Mouse (Mus musculus): Measurements from ENCODE around the gene Slc16a6. TPM values are rescaled to one million over a fixed set of nuclear protein-coding genes. Genes with fewer than 3 reads are reported as not detected.

Slc16a6 gene
- polyA plus RNA-seq, 1 experiment from 2014 or later: 3.6 TPM

DNA sequence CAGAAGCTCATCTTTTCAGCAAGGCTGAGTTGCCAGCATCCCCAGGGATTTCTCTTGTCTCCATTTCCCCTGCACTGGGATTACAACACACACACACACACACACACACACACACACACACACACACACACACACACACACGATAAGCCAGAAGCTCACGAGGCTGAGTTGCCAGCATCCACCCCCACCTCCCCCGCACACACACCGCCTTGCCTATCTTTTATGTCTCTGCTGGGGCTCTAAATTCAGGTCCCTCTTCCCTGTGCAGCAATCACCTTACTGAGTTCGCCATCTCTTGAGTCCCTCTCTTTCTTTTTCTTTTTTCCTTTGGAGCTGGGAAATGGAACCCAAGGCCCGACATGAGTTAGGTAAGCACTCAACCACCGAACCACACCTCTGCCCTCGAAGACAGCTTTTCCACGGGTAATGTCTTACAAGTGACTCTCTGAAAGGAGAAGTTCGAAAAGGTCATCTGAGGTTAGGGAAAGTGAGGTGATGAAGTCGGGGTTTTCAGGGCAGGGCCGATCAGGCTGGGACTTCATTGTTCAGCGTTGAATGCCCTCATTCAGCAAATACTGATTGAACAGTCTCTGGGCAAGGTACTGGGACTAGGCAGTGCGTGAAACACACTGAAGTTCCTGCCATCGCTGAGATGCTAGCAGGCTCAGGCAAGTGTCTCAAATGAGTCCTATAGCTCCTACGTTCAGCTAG, 6.3 kb upstream of the Slc16a6 start:
- no peak overlapping the region for H3K27ac ChIP-seq
- H3K9ac ChIP-seq: no peak overlapping the region
- H3K9me3 ChIP-seq (replicated peaks): no peaks in the 10 kb centered on the region
- WGBS: 40% methylated on average over 15 of the region's 16 CpGs
- ATAC-seq: no peak
- no peaks in the 10 kb centered on the region for H3K27me3 ChIP-seq
- no peak overlapping the region for H3K4me2 ChIP-seq
- H3K4me3 ChIP-seq: no peak overlapping the region
- no peaks in the 10 kb centered on the region for H3K36me3 ChIP-seq (ENCODE audit: poor library complexity, severe bottlenecking)
- H3K4me1 ChIP-seq: peaks cover 32% of the 10 kb centered on the region

GRCm38 (mm10) chr11:109477606-109478380, 4.4 kb upstream of the Slc16a6 start:
- no peak overlapping the region for H3K4me3 ChIP-seq
- H3K27me3 ChIP-seq: no peaks in the 10 kb centered on the region
- ATAC-seq: no peak
- H3K36me3 ChIP-seq (ENCODE audit: poor library complexity, severe bottlenecking): no peaks in the 10 kb centered on the region
- peaks cover 38% of the 10 kb centered on the region for H3K4me1 ChIP-seq
- H3K9ac ChIP-seq: no peak overlapping the region
- H3K4me2 ChIP-seq: no peak overlapping the region
- no peaks in the 10 kb centered on the region for H3K9me3 ChIP-seq (replicated peaks)
- no peak overlapping the region for H3K27ac ChIP-seq
- WGBS: 57% methylated on average over 16 of the region's 16 CpGs

DNA sequence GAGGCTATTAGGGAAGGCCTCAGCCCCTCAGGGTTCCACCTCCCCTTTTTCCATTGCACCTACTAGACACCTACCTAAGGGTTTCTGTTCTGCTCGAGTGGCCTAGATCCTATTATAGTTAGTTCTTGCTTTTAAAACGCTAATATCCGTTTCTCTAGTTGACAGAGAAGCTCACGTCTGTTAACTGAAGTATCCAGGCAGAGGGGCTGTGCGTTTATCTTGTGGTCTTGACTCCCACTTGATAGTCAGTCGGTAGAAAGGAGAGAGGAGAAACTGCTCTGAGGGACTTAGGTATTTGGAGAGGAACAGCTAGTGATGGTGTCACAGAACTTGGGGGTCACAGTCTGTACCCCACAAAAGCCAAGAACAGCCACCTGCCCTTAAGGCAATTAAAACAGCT, 3.3 kb upstream of the Slc16a6 start:
- Histone ChIP-seq H3K9me3 (replicated peaks) (no peaks in the 10 kb centered on the region), H3K27me3 (peaks cover 3% of the 10 kb centered on the region; the same call in 1 of the 2 replicates), H3K36me3 (ENCODE audit: poor library complexity, severe bottlenecking) (no peaks in the 10 kb centered on the region), H3K27ac (peak overlapping the region; percentile 69), H3K4me3 (no peak overlapping the region), H3K4me1 (peaks cover 47% of the 10 kb centered on the region), H3K4me2 (peak overlapping the region; percentile 22; the same call in 1 of the 2 replicates), H3K9ac (no peak overlapping the region)
- ATAC-seq: no peak
- WGBS: 24% methylated on average over 6 of the region's 6 CpGs

- Histone ChIP-seq H3K4me2 (peak overlapping the region; percentile 22; the same call in 1 of the 2 replicates), H3K9me3 (replicated peaks) (no peaks in the 10 kb centered on the region), H3K27ac (peak overlapping the region; percentile 69), H3K4me3 (no peak overlapping the region), H3K9ac (peak overlapping the region; percentile 21; the same call in 1 of the 2 replicates), H3K36me3 (ENCODE audit: poor library complexity, severe bottlenecking) (no peaks in the 10 kb centered on the region), H3K4me1 (peaks cover 51% of the 10 kb centered on the region), H3K27me3 (peaks cover 3% of the 10 kb centered on the region; the same call in 1 of the 2 replicates)
- no peak; the same call in 1 of the 2 replicates for ATAC-seq
- WGBS: 4% methylated on average over 2 of the region's 2 CpGs
Measured at GRCm38 (mm10) chr11:109476241-109476640, 2.8 kb upstream of the Slc16a6 start.

DNA sequence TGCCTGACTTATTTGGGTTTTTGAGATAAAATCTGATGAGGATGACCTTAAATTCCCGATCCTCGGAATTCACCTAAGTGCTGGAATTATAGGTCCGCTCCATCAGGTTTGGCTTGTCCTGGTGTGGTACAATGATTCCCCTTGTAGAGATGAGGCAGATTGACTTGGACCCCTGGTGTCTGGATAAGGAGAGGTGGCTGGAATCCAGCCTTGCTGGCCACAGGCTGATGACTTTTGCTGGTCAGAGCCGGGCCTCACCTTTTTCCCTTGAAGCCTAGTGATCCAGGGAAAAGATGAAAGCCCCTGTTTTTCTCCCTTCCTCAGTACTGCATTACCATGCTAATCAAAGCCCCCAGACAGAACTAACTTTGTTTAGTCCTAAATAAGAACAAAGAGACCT, 2.3 kb upstream of the Slc16a6 start:
- WGBS: 62% methylated on average over 4 of the region's 4 CpGs
- peaks cover 55% of the 10 kb centered on the region for H3K4me1 ChIP-seq
- H3K4me3 ChIP-seq: no peak overlapping the region
- peak overlapping the region; percentile 69; the same call in 1 of the 2 replicates for H3K27ac ChIP-seq
- peak overlapping the region; percentile 21; the same call in 1 of the 2 replicates for H3K9ac ChIP-seq
- H3K9me3 ChIP-seq (replicated peaks): no peaks in the 10 kb centered on the region
- H3K27me3 ChIP-seq: peaks cover 4% of the 10 kb centered on the region; the same call in 1 of the 2 replicates
- no peak for ATAC-seq
- no peaks in the 10 kb centered on the region for H3K36me3 ChIP-seq (ENCODE audit: poor library complexity, severe bottlenecking)
- peak overlapping the region; percentile 22; the same call in 1 of the 2 replicates for H3K4me2 ChIP-seq

- no peak for ATAC-seq
- Histone ChIP-seq H3K9ac (no peak overlapping the region), H3K27ac (no peak overlapping the region), H3K36me3 (ENCODE audit: poor library complexity, severe bottlenecking) (no peaks in the 10 kb centered on the region), H3K4me2 (no peak overlapping the region), H3K4me3 (no peak overlapping the region), H3K9me3 (replicated peaks) (no peaks in the 10 kb centered on the region), H3K27me3 (peaks cover 10% of the 10 kb centered on the region; the same call in 1 of the 2 replicates), H3K4me1 (peaks cover 51% of the 10 kb centered on the region)
- WGBS: 69% methylated on average over 13 of the region's 13 CpGs
Measured at GRCm38 (mm10) chr11:109474836-109475235, 1.4 kb upstream of the Slc16a6 start.

- Histone ChIP-seq H3K27ac (peak overlapping the region; percentile 90), H3K36me3 (ENCODE audit: poor library complexity, severe bottlenecking) (no peaks in the 10 kb centered on the region), H3K9me3 (replicated peaks) (no peaks in the 10 kb centered on the region), H3K4me2 (peak overlapping the region; percentile 87), H3K9ac (peak overlapping the region; percentile 90), H3K4me1 (peaks cover 51% of the 10 kb centered on the region), H3K27me3 (peaks cover 10% of the 10 kb centered on the region; the same call in 1 of the 2 replicates), H3K4me3 (peak overlapping the region; percentile 78)
- peak; percentile 48 for ATAC-seq
- 13% methylated on average over 14 of the region's 14 CpGs for WGBS
Measured at GRCm38 (mm10) chr11:109474086-109474742, 816 bp upstream of the Slc16a6 start.

DNA sequence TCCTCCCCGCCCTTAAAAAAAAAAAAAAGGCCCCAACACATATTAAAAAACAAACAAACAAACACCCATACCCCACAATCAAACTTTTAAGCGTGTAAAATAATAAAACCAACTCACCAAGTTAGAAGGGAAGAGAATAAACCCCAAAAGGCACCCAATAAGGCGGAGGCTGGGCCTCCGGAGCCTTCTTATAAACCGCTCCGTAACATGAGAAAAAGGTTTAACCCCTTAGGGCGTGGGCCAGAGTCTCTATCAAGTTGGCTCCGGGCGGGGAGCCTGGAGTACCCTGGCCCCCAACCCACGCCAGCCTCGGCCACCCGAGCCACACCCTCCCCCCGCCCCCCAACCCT, 602 bp downstream of the Slc16a6 start:
- ATAC-seq: peak; percentile 60
- Histone ChIP-seq H3K4me1 (peaks cover 47% of the 10 kb centered on the region), H3K36me3 (ENCODE audit: poor library complexity, severe bottlenecking) (no peaks in the 10 kb centered on the region)

GRCm38 (mm10) chr11:109472171-109472691, 1.2 kb downstream of the Slc16a6 start:
- H3K9me3 ChIP-seq (replicated peaks): no peaks in the 10 kb centered on the region
- H3K27me3 ChIP-seq: peaks cover 10% of the 10 kb centered on the region; the same call in 1 of the 2 replicates
- no peak overlapping the region for H3K27ac ChIP-seq
- ATAC-seq: no peak
- H3K36me3 ChIP-seq (ENCODE audit: poor library complexity, severe bottlenecking): no peaks in the 10 kb centered on the region
- peaks cover 42% of the 10 kb centered on the region for H3K4me1 ChIP-seq
- peak overlapping the region; percentile 87 for H3K4me2 ChIP-seq
- H3K4me3 ChIP-seq: peak overlapping the region; percentile 78
- WGBS: under 1% methylated on average over 31 of the region's 33 CpGs
- peak overlapping the region; percentile 90 for H3K9ac ChIP-seq

More for the DNA sequence above, 602 bp downstream of the Slc16a6 start:
- Histone ChIP-seq H3K9me3 (replicated peaks) (no peaks in the 10 kb centered on the region), H3K9ac (peak overlapping the region; percentile 90), H3K27me3 (peaks cover 10% of the 10 kb centered on the region; the same call in 1 of the 2 replicates), H3K4me2 (peak overlapping the region; percentile 87), H3K27ac (peak overlapping the region; percentile 90), H3K4me3 (peak overlapping the region; percentile 78)
- 1% methylated on average over 12 of the region's 13 CpGs for WGBS

- Histone ChIP-seq H3K4me1 (peaks cover 31% of the 10 kb centered on the region), H3K27me3 (peaks cover 10% of the 10 kb centered on the region; the same call in 1 of the 2 replicates), H3K9me3 (replicated peaks) (no peaks in the 10 kb centered on the region), H3K9ac (no peak overlapping the region), H3K4me2 (peak overlapping the region; percentile 87), H3K36me3 (ENCODE audit: poor library complexity, severe bottlenecking) (no peaks in the 10 kb centered on the region), H3K27ac (no peak overlapping the region), H3K4me3 (peak overlapping the region; percentile 78)
- 33% methylated on average over 15 of the region's 15 CpGs for WGBS
- no peak for ATAC-seq
Measured at GRCm38 (mm10) chr11:109470921-109471861, 2.2 kb downstream of the Slc16a6 start.

GRCm38 (mm10) chr11:109470170-109470569, 3.2 kb downstream of the Slc16a6 start:
- H3K4me3 ChIP-seq: no peak overlapping the region
- no peaks in the 10 kb centered on the region for H3K36me3 ChIP-seq (ENCODE audit: poor library complexity, severe bottlenecking)
- H3K9ac ChIP-seq: no peak overlapping the region
- no peak overlapping the region for H3K4me2 ChIP-seq
- 73% methylated on average over 9 of the region's 9 CpGs for WGBS
- H3K4me1 ChIP-seq: peaks cover 24% of the 10 kb centered on the region
- ATAC-seq: no peak
- no peaks in the 10 kb centered on the region for H3K9me3 ChIP-seq (replicated peaks)
- peaks cover 10% of the 10 kb centered on the region; the same call in 1 of the 2 replicates for H3K27me3 ChIP-seq
- H3K27ac ChIP-seq: no peak overlapping the region
